Mouse (Mus musculus) limb, embryonic 14.5 days (tissue): ENCODE measurements around the gene Lrrn2. TPM values are rescaled to one million over a fixed set of nuclear protein-coding genes. Genes with fewer than 3 reads are reported as not detected.

Source experiments
- ATAC-seq: fragments of 200-750 bp; cut with Nextera tagmentation; 2 replicates; pipeline ENCODE4 v1.8.0; 2017; ENCODE audit warnings: low read depth, moderate number of reproducible peaks, moderate TSS enrichment; ENCODE audit not compliant: low FRiP score
- DNase-seq: peaks from one replicate; pipeline ENCODE4 v3.0.0-alpha.2; 2015; ENCODE audit warnings: low spot score
- H3K27ac ChIP-seq: fragments of 300-500 bp; sonication (generic); replicated peaks from 2 replicates; pipeline ENCODE4 v1.5.1; 2014; ENCODE audit warnings: low read depth, mild to moderate bottlenecking, low read length, moderate library complexity, mixed read lengths
- H3K27me3 ChIP-seq: fragments of 300-500 bp; sonication (generic); 2 replicates; pipeline ENCODE4 v1.6.1; 2014; ENCODE audit warnings: low read length, mixed read lengths; ENCODE audit not compliant: control insufficient read depth, insufficient read depth
- H3K36me3 ChIP-seq: fragments of 300-500 bp; sonication (generic); 2 replicates; pipeline ENCODE4 v1.6.1; 2014; ENCODE audit warnings: mild to moderate bottlenecking, low read length, moderate library complexity, mixed read lengths; ENCODE audit not compliant: control insufficient read depth, insufficient read depth
- H3K4me1 ChIP-seq: fragments of 300-500 bp; sonication (generic); 2 replicates; pipeline ENCODE4 v1.6.1; 2014; ENCODE audit warnings: antibody characterized with exemption, low read length, mixed read lengths; ENCODE audit not compliant: control insufficient read depth, insufficient read depth
- H3K4me2 ChIP-seq: fragments of 300-500 bp; sonication (generic); replicated peaks from 2 replicates; pipeline ENCODE4 v1.6.1; 2014; ENCODE audit warnings: low read depth, mild to moderate bottlenecking, low read length, moderate library complexity; ENCODE audit not compliant: severe bottlenecking
- H3K4me3 ChIP-seq: fragments of 300-500 bp; sonication (generic); replicated peaks from 2 replicates; pipeline ENCODE4 v1.5.1; 2014; ENCODE audit warnings: low read length
- H3K9ac ChIP-seq: fragments of 300-500 bp; sonication (generic); 2 replicates; pipeline ENCODE4 v1.6.1; 2014; ENCODE audit warnings: mild to moderate bottlenecking, low read depth, low read length, moderate library complexity; ENCODE audit not compliant: severe bottlenecking
- H3K9me3 ChIP-seq: fragments of 300-500 bp; sonication (generic); 2 replicates; pipeline ENCODE4 v1.6.1; 2016; ENCODE audit warnings: low read length; ENCODE audit not compliant: control insufficient read depth
- POLR2A ChIP-seq: fragments of 200-500 bp; IDR thresholded peaks from 2 replicates; pipeline ENCODE4 v1.8.0; 2012; ENCODE audit warnings: inconsistent platforms, mild to moderate bottlenecking, moderate library complexity, borderline replicate concordance; ENCODE audit not compliant: insufficient read depth, insufficient read length; ENCODE audit errors: extremely low read depth
- WGBS: fragments of 180-500 bp; shearing (Covaris S2); extraction: QIAGEN DNeasy Blood & Tissue Kit; methylation state at CpG from one replicate; pipeline ENCODE4 v1.1.7; 2014; 5-methylcytosine and 5-hydroxymethylcytosine counted together
- polyA plus RNA-seq, 2 experiments: library from polyadenylated mRNA; depleted of rRNA in 1 of 2; stranded (reverse) in 1 of 2; unstranded in 1 of 2; fragments of >200 nt; fragmentation: Nextera tagmentation in 1 of 2; extraction: Ambion mirVana in 1 of 2; gene quantifications; 2 replicates each; pipeline versions ENCODE4 v1.2.1 to v1.2.3; 2012 to 2014

Lrrn2 gene
- polyA plus RNA-seq, 2 experiments: 5.6 to 7.0 TPM

DNA sequence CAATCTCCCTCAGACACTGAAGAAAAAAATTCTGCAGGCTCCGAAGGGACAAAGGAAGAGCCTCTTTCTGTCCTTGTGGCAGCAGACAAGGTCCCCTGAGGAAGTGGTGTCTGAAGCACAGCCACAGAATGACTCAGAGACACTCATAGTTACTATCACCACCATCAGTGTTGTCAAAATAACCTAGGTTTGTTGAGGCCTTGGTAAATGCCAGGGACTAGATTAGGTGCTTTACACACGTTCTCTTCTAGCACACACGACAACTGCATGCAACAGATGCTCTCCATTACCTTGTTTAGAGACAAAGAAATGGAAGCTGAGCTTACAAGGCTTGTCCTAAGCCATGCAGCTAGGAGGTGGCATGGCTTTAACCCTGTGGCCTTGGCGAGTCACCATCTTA lies 14.5 kb upstream of the Lrrn2 start:
- Histone ChIP-seq H3K36me3 (no peaks in the 10 kb centered on the region), H3K4me2 (no peak overlapping the region), H3K4me1 (no peaks in the 10 kb centered on the region), H3K9ac (no peak overlapping the region), H3K27ac (no peak overlapping the region), H3K4me3 (no peak overlapping the region), H3K27me3 (no peaks in the 10 kb centered on the region; the same call in 1 of the 2 replicates), H3K9me3 (no peaks in the 10 kb centered on the region)
- TF ChIP-seq POLR2A: no peak
- no peak for DNase-seq
- 81% methylated on average over 4 of the region's 4 CpGs for WGBS
- no peak for ATAC-seq

GRCm38 (mm10) chr1:132870327-132870726 lies 9.7 kb upstream of the Lrrn2 start:
- no peaks in the 10 kb centered on the region for H3K4me1 ChIP-seq
- H3K9ac ChIP-seq: no peak overlapping the region
- no peak overlapping the region for H3K4me2 ChIP-seq
- no peak for TF ChIP-seq POLR2A
- DNase-seq (no peak), ATAC-seq (no peak)
- H3K4me3 ChIP-seq: no peak overlapping the region
- H3K27ac ChIP-seq: no peak overlapping the region
- 58% methylated on average over 7 of the region's 7 CpGs for WGBS
- H3K36me3 ChIP-seq: no peaks in the 10 kb centered on the region
- no peaks in the 10 kb centered on the region; the same call in 1 of the 2 replicates for H3K27me3 ChIP-seq
- H3K9me3 ChIP-seq: no peaks in the 10 kb centered on the region

DNA sequence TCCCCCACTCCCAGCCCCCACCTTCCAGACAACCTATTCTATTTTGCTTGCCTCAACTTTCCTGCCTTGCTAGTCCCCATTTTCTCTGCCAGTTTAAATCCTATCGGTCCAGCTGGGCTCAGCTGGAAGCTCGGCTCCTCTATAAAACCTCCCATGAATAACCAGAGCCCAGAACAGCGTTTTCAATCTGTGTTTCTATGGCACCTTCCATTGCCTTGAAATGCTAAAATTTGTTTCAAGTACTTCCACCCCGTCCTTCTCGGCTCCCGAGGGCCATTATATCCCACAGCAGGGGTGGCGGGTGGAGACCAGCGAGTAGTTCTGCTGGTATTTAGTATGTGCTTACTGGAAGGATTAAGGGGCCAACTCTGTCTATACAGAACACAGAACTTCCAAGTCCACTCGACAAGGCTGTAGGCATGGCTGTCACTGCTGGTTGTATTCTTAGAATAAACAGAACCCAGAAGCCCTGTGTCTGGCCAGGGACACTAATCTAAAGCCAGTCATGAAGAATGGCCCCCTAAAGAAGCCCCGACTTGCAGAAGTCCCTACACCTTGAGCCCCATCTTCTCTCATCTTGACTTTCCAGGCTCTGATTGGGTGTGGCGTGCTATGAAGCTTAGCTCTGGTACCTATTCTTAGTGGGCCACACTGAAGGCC lies 992 bp upstream of the Lrrn2 start:
- H3K4me2 ChIP-seq: no peak overlapping the region
- peaks cover 14% of the 10 kb centered on the region for H3K4me1 ChIP-seq
- H3K27me3 ChIP-seq: peaks cover 48% of the 10 kb centered on the region
- ATAC-seq: no peak
- 12% methylated on average over 11 of the region's 11 CpGs for WGBS
- TF ChIP-seq POLR2A: no peak
- no peak overlapping the region for H3K4me3 ChIP-seq
- H3K36me3 ChIP-seq: no peaks in the 10 kb centered on the region
- no peak overlapping the region for H3K27ac ChIP-seq
- H3K9me3 ChIP-seq: no peaks in the 10 kb centered on the region
- no peak for DNase-seq
- no peak overlapping the region for H3K9ac ChIP-seq

- H3K27ac ChIP-seq: no peak overlapping the region
- ATAC-seq (no peak), DNase-seq (no peak)
Observed at GRCm38 (mm10) chr1:132879801-132880160, 292 bp upstream of the Lrrn2 start.

GRCm38 (mm10) chr1:132881041-132881761 lies 1.1 kb downstream of the Lrrn2 start:
- Histone ChIP-seq H3K4me1 (peaks cover 14% of the 10 kb centered on the region), H3K27ac (no peak overlapping the region), H3K4me3 (peak overlapping the region; percentile 62), H3K27me3 (peaks cover 48% of the 10 kb centered on the region), H3K4me2 (peak overlapping the region; percentile 98), H3K9ac (peak overlapping the region; percentile 56; the same call in 1 of the 2 replicates), H3K9me3 (no peaks in the 10 kb centered on the region), H3K36me3 (no peaks in the 10 kb centered on the region)
- ATAC-seq: peak; percentile 54
- 4% methylated on average over 24 of the region's 28 CpGs for WGBS
- peak; percentile 40 for DNase-seq
- TF ChIP-seq POLR2A: no peak

More at GRCm38 (mm10) chr1:132879801-132880160, 292 bp upstream of the Lrrn2 start:
- no peak for TF ChIP-seq POLR2A
- Histone ChIP-seq H3K36me3 (no peaks in the 10 kb centered on the region), H3K27me3 (peaks cover 48% of the 10 kb centered on the region), H3K4me2 (peak overlapping the region; percentile 98), H3K9me3 (no peaks in the 10 kb centered on the region), H3K4me1 (peaks cover 14% of the 10 kb centered on the region), H3K9ac (peak overlapping the region; percentile 56; the same call in 1 of the 2 replicates), H3K4me3 (peak overlapping the region; percentile 62)
- whole genome bisulfite sequencing: 9% methylated on average over 8 of the region's 8 CpGs
